Mouse (Mus musculus) retina, postnatal 7 days (tissue): ENCODE data around the gene Fam71e2.

Experiments used
- DNase-seq: peaks from one replicate; pipeline ENCODE4 v3.0.0-alpha.2; 2012; ENCODE audit warnings: low read depth, low spot score

Fam71e2 gene

DNA sequence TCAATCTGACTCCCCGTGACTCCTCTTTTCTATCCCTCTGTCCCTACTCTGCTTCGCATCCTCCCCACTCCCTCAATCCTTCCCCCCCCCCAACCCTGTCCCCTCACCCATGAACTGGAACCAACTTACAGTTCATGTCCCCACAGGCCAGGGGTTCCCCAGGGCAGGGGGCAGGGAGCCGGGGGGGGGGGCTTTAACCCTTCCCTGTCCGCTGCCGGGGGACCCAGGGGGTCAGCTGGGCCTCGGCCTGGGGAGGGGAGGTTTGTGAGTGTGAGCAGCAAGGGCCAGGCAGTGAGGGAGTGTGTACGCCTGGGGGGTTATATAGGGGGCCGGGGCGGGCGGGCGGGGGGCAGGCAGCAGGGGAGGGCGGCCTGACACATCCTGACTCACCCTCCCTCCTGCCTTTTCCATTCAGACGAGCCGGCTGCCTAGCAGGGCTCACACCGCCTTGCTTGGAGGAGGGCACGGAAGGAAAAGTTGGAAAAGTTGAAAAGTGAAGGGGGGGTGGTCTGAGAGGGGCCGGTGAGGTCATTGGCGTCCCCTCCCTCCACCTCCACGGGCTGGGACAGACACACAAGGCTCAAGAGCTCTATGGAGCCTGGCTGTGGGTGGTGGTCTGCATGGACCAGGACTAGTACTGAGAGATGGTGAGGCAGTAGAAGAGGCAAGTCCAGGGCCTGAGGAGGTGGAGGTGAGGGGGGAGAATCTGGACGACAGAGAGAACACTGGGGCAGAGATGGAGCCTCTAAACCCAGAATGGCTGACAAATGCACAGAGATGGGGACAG, 6.9 kb upstream of the Fam71e2 start:
- no peak for DNase-seq

DNA sequence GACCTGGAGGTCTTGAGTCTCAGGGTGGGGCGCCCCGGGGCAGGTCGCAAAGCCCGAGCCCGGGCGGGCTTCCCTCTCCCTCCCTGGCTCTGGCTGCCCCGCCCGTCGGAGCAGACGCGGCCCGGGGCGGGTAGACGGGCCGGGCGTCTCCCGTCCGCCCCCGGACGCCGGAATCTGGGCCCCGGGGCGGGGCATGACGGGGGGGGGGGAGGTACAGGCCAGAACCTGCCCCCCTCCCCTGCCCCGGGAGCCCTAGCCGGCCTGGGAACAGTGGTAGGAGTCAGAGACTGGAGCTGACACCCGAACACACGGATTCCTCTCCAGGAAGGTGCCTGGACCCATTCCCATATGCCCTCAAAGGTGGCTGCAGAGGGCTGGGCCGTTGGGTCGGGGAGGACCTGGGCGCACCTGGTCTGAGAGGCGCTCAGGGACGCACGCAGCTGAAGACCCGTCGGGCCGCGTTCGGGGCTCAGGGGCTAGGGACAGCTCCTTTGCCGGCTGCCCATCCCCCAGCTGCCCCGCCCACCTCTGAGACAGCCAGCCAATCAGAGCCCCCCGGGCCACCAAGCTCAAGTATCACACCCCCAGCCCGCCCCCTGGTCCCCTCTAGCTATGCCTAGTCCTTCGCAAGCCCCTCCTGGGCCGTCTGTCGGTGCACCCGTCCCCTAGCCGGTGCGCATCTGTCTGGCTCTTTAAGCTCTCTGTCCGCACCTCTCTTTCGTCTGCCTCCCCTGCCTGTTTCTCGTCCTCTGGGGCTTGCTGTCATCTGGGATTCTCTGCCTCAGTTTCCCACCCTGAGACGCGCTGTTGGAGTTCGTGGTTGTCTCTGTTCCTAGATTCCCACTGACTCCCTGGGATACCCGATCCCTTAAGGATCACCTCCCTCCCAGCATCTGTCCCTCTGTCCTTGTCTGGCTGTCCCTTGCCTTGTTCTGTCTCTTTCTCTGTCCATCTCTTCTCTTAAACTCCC, 6.0 kb upstream of the Fam71e2 start:
- no peak for DNase-seq

DNA sequence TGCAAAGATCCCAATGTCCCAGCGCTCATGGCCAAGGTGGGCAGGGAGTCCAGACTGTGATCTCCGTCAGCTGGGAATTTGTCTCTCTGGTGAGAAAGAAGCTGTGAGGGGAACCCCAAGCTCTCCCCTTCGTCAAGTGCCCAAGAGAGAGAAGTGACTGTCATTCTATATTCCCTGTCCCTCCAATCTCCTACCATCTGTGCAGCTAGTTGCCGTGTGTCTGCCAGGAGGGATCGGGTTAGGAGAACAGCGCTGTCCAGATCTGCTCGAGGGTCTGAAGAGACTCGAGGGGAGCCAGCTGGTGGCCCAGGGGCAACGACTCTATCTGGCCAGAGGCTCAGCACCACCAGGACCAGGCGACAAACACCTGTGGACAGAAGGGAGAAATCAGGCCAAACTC, 5.0 kb upstream of the Fam71e2 start:
- DNase-seq = no peak

DNA sequence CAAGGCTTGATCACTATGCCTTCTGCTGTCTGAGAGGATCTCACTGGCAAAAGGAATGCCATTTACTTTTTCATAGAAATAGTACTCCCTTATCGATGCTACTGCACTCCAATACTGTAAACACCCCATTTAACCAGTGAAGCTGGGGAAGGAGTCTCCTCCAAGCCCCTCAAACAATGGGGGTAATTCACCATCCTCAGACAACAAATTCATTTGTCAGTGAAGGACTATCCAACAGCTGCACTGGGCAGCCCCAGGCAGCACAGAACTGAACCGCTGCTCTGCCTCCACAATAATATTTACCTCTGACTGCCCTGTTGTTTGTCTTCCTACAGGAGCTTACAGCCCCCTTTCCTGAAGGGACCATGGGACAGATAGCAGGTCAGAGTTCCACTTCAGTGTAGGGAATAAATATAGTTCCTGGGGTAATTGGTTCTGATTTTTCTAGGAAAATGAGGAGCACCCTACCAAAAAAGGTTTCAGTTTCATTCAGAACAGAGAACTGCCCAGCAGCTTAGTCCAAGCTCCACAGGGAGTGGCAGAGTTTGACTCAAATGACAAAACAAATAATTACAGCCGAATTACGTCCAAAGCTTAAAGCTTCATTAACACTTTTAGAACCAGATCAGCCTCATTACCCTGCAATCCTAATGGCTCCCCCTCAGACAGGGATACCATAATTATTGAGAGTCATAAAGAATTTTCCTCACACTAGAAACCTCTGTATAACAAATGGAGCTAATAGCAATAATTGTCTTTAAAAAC, 6.0 kb downstream of the Fam71e2 start:
- no peak for DNase-seq

DNA sequence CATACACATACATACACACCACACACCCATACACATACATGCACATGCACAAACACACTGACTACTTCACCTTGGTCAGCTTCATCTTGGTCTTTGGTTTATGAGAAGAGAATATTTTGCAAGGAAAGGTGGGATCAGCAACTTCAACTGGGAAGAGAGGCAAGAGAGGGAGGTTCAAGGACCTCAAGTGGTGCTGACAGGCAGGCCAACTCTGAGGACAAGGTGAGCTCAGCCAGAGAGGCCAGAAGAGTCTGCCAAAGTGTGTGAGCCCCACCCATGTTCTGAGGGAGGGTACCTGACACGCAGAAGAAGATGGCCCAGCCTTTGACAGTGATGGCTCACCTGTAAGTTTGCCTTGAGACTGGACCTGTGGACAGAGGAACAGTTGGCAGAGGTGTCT, 11.4 kb downstream of the Fam71e2 start:
- DNase-seq = no peak

DNA sequence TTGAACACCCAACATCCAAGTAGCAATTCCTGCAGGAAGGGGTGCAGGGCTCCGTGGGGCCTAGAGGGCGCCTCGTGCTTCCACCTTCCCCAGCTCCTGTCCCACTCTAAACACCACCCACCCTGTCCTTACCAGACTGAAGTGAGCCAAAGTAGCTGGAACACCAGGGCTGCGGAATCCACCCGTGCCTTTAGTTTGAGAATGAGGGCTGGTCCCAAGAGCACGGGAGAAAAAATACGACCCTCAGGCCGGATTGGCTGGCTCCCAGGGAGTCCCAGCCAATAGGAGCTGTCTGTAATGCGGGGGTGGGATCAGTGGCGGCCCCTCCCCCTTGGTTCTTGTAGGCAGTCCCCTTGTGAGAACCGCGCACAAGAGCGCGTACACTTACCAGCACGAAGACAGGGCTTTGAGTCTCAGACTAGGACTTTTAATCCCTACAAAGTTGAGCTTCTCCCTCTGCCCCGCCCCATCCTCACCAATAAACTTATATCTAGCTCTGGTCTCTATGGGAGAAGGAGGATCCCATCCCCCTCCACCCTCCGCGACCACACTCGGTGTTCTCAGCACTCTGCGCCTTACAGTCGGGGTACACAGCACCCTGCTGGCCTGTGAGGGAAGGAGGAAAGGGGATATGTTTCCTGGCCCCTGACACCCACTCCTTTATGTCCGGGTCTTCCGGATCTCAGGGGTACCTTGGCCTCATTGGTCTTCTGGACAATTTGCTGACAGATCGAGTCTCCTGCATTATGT, 18.1 kb downstream of the Fam71e2 start, which contains the start of gene Cox6b2:
TSS of gene Cox6b2 (minus strand) at position 274 of the 750 bp plus-strand sequence.
- peak; percentile 51 for DNase-seq

DNA sequence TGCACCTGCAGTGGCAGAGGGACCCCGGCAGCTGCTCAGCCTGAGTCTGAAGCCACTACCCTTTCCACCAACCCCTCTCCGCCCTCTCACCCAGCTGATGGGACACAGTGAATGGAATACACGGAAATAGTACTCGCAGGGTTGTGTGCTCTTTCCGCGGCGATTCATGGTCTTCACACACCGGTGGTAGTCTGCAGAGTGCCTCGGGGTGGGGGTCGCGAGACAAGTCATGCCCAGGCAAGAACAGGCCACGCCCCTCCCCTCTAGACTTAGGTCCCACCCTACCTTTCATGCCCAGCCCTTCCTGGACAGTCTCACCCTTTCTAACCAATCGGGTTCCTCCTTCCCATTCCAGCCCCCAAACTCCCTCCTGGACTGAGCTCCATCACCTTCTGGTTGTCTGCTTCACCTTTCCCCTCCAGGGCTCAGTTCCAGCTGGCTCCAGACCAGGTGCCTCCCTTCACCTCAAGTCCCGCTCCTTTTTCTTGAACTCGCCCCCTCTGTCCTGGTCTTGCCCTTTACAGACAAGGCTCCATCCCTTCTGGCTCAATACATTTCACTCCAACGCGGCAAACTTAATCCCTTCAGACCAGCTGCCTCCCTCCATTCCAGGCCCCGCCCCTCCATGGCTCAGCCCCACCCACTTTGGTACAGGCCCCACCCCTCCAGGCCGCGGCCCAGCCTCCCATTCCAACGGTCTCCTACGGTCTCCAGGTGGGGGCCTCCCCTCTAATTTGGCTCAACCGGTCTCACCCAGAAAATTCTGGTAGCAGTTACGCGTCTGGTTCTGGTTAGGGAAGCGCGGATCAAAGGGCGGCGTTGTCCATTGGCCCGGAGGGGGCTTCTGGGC, 18.9 kb downstream of the Fam71e2 start:
- peak; percentile 35 for DNase-seq

DNA sequence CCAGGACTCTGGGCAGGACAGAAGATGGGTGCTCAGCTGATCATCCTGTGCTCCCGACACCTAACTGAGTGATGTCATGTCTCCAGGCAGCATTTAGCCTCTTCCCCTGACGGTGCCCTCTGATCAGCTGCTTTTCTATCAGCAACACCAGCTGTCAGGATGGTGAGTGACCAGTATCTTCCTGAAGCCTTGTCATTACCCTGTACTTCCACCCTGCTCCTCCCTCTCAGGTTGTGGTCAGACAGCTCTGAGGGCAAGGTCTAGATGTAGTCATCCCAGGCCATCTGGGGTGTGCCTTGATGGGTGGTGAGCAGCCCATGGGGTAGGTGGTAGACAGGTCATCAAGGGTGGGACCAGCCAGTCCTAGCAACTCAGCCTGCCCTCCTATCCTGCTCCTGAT, 21.9 kb downstream of the Fam71e2 start:
- no peak for DNase-seq

DNA sequence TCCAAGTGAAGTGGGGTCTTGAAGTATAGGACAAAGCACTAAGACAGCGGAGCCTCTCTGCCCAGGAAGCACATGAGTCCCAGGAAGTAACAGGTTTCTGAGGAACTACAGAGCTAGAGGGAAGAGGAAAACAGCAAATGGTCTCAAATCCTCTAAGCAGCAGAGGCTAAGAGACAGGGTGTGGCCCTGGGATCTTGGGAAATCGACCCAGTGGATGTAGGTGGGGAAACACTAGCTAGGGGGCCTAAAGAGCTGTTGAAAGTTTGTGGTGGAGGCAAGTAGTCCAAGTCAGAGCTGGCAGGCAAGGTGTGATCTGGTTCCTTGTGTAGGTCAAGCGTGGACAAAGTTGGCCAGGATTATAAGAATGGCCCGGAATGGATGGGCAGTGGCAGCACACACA, 22.8 kb downstream of the Fam71e2 start:
- DNase-seq = no peak

DNA sequence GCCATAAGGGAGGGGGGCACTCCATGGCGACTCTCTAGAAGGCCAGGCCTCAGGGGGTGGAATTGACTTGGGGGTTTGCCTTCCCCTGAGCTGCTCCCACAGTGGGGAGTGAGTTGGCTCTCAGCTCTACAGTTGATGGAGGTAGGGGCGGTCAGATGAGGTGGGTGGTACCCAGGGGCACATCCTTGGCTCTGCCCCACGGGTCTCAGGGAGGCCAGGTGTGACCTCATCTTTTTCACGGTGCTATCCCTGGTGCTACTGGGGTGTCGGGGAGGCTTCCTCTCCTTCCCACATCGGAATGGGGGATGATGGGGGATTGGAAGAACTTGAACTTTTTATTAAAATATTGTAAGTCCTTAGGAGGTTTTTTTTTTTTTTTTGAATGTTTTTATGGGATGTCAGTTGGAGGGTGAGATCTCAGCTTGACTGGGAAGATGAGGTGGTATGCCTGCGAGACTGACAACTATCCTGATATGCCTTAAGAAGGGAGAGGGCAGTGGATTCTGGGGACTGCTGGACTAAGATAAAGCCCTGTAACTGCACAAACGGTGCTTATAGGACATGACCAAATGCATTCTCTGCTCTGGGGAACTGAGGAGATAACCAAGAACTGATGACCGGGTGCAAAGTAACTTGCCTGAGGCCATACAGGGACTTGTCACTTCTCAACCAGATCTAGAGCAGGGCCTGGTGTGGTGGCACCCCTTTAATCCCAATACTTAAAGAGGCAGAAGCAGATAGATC, 23.8 kb downstream of the Fam71e2 start:
- no peak for DNase-seq

DNA sequence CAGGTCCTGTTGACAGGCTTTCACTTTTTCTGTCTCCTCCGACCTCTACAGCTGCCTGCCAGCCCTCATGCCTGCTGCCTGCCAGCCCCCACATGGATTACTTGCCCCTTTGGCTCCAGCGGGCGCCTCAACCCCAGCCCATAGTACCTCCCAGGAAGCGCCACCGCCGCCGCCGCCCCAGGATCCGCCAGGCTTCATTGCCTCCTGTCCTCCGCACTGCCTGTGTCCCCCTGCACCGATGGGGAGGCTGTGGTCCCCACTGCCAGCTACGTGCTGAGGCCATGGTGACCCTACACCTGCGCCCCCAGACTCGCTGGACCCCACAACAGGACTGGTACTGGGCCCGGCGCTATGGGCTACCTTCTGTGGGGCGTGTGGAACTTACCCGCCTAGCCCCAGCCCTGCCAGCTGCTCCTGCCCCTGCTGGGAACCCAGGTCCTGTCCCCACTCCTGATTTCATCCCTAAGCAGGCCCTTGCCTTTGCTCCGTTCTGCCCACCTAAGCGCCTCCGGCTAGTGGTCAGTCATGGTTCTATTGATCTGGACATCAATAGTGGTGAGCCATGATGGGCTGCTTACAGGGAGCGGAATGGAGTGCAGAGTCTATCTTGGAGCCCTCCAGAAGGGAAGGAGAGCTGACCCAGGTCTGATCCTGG, 24.6 kb downstream of the Fam71e2 start:
- no peak for DNase-seq

DNA sequence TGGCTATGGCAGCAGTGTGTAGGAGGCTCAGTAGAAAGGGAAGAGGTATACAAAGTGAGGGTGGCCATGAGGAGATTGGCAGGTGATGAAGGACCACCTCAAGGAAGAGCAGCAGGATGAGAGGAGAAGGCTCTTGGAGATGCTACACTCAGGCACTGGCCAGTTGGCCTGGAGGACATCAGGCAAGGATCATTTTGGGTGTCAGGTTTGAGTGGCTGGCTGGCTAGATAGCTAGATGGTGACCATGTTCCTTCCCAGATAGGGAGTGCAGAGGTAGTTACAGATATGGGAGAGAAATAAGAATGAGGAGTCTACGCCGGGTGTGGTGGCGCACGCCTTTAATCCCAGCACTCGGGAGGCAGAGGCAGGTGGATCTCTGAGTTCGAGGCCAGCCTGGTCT, 26.2 kb downstream of the Fam71e2 start:
- DNase-seq = no peak

DNA sequence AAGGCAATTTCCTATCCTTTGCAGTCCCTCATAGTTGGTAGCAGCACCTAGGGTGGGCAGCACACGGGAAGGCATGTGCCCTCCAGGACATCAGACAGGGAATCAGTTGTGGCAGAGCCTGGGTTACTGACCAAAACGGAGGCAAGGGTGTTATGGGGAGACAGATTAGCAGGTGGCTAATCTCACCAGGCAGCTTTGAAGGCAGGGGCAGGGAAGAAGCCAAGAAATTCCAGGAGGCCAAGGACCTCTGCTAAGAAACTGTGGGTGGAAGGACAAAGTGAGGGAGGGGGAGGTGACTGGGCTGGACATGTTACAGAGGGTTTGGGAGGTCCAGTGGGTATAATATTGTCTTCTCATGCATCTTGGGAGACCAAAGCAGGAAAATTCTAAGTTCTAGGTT, 27.7 kb downstream of the Fam71e2 start:
- no peak for DNase-seq

DNA sequence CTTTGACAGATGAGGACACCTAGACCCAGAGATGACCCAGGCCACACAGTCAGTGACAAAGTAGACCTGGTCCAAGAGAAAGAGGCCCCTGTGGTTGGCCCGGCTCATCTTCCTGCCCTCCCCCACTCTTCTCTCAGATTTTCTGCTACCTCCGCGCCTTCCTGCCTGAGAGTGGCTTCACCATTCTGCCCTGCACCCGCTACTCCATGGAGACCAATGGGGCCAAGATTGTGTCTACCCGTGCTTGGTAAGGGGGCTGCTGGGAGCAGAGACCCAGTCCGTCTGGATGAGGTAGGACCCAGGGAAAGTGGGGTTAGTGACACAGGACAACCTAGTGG, 28.7 kb downstream of the Fam71e2 start:
- no peak for DNase-seq

DNA sequence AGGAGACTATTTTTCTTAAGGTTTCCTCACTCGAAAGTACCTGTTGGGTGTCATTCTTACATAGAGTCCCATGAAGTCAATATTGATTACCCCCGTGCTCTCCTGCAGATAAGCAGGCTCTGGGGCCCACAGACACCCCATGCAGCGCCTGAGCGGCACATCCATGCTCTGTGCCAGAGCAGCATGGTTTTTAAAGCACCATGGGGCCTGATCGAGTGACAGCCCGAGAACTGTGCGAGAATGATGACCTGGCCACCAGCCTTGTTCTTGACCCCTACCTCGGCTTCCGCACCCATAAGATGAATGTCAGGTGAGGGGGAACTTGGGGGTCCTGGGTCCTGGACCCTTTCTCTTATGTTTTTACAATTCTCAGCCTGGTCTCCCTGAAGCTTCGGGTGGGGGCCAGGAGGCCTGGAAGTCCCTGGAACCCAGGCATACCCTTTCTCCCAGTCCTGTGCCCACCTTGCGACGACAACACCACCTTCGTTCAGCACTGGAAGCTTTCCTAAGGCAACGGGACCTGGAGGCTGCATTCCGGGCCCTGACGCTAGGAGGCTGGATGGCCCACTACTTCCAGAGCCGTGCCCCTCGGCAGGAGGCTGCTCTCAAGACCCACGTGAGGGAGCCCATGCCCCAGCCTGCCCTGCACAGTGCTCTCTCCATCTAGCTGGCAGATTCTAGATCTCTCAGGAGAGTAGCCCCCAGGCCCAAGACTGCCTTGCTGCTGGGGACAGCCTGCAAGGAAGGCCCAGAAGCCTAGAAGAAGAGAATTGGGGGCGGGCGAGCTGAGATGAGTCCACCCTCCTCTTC, 29.2 kb downstream of the Fam71e2 start:
- DNase-seq = no peak

DNA sequence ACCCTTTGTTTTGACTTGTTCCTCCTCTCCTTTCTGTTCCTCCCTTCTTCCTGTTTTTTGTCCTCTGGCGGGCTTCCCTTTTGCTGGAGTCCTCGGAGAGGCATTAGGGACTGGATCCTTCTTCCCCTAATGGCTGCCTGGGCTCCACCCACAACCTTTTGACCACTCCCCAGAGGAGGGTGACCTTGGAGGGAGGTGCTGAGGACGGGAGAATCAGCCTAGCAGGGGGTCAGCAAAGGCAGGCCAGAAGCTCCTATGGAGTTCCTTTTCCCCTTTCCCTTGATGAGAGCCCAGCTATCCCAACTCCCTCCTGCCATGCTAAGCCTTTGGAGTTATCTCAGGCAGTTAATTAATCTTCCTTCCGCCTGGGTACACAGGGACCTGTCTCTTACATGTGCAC, 30.0 kb downstream of the Fam71e2 start:
- DNase-seq = no peak

DNA sequence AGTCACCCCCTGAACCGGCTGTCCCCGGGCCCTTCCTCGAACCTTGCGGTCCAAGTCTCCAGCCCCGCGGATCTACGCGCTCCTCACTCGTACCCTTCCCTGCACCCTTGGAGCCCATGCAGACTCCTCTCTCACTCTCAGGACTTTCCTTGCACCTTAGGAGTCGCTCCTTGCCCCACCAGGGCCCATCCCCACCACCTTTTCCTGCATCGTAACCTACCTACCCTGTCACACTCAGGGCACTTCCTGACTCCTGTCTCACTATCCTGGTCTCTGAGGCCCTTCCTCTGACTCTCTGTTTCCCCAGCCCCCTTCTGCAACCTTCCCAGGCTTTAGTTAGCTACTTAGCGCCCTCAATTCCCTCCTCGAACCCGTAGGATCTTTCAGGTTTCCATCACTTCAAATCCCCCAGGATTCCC, 30.8 kb downstream of the Fam71e2 start:
- DNase-seq = no peak

DNA sequence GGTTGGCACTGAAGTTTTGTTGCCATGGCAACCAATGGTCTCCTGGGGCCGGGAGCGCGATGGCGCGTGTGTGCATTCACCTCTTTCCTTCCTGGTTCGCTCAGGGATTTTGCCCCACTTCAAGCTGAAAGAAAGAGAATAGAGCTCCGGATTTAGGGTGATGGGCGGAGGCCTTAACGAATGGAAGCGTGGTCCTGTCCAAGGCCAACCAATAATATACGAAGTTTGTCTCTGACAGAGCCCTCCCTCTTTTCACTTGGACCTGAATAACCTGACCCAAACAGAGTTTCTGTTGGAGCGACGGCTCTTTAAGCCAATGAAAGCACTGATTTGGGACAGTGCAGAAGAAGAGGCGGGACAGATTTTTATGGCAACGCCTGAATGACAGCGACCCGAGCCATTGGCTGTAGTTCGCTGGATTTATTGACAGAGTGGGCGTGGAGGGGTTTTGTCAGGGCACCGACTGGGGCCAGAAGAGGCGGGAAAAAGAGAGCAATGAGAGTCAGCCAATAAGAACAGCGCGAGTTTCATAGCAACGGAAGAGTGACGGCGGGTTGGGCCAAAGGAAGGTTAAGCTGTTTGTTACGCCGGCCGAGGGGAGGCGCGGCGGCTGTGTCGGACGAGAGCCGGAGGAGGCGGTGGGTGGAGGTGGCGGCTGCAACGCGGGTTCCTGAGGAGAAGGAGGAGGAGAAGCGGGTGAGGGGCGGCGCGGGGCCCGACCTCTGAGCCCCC, 31.4 kb downstream of the Fam71e2 start, which contains the start of gene Kmt5c:
TSS of gene Kmt5c (plus strand) at position 572 of the 732 bp plus-strand sequence.
- DNase-seq = peak; percentile 99
